ENCODE assay signal across 16 mouse cellular contexts in genomic region chr13:103219999-103220398, GRCm38 (mm10).
DNase-seq lines count a peak whose midpoint lies in the region; ATAC-seq and TF ChIP-seq lines count a peak whose summit lies in the region.
"Had no signal": no experiment of that assay in that cellular context is flagged by ENCODE, and none has a peak within 500 bp of the region (broad histone marks: within the 10 kb centered on the region; RNA-seq: fewer than 3 reads in every experiment).

No protein-coding gene starts in this region.

- H3K4me3 ChIP-seq in gastrocnemius, adult 2 months: peak overlapping the region; percentile 35
- H3K4me3 ChIP-seq in heart, embryonic 11.5 days (ENCODE audit: low read depth, low read length): no peak overlapping the region
- no peak overlapping the region for H3K4me3 ChIP-seq in limb, embryonic 14.5 days (replicated peaks; ENCODE audit: low read length)
- H3K4me3 ChIP-seq in hindbrain, embryonic 10.5 days: no peak overlapping the region
- H3K4me3 ChIP-seq: forebrain, embryonic 12.5 days; neural tube, embryonic 13.5 days had no signal

- no peaks in the 10 kb centered on the region for H3K27me3 ChIP-seq in heart, embryonic 11.5 days (ENCODE audit: control insufficient read depth, insufficient read depth, low read length)
- no peaks in the 10 kb centered on the region for H3K27me3 ChIP-seq in limb, embryonic 14.5 days (ENCODE audit: control insufficient read depth, insufficient read depth, low read length)
- no peaks in the 10 kb centered on the region for H3K27me3 ChIP-seq in hindbrain, embryonic 10.5 days (ENCODE audit: insufficient read depth, poor library complexity, severe bottlenecking)
- H3K27me3 ChIP-seq: forebrain, embryonic 12.5 days; neural tube, embryonic 13.5 days had no signal

- H3K9me3 ChIP-seq in heart, embryonic 11.5 days (replicated peaks; ENCODE audit: control insufficient read depth, low read length): no peaks in the 10 kb centered on the region
- H3K9me3 ChIP-seq in limb, embryonic 14.5 days (ENCODE audit: control insufficient read depth, low read length): no peaks in the 10 kb centered on the region
- no peaks in the 10 kb centered on the region for H3K9me3 ChIP-seq in hindbrain, embryonic 10.5 days
- H3K9me3 ChIP-seq: forebrain, embryonic 12.5 days; neural tube, embryonic 13.5 days had no signal

- TF ChIP-seq POLR2A in limb, embryonic 14.5 days (IDR thresholded peaks at IDR 0.05; ENCODE audit: borderline replicate concordance, extremely low read depth, insufficient read depth, insufficient read length): no peak

- peak; percentile 27 for DNase-seq in testis, postnatal 14 days (ENCODE audit: low spot score)
- no peak for DNase-seq in testis, postnatal 10 days (ENCODE audit: low spot score)
- peak; percentile 73 for DNase-seq in gastrocnemius, adult 2 months
- DNase-seq in limb, embryonic 14.5 days (ENCODE audit: low spot score): no peak
- no peak for DNase-seq in hindbrain, embryonic 10.5 days (ENCODE audit: low spot score)
- DNase-seq in lung, postnatal 36 days: no peak
- no peak for DNase-seq in T-cell, adult 2 months (ENCODE audit: low spot score)
- DNase-seq: cerebellum, adult 8-10 months; left cerebral cortex, postnatal 4 days; lung, adult 18-20 months; retina, postnatal 1 day; thymus, postnatal 25 days had no signal

- intact Hi-C loops in gastrocnemius, adult 2 months (cut with DNase I): no loop called here

- peak overlapping the region; percentile 52; the same call in 1 of the 2 replicates for H3K4me2 ChIP-seq in heart, embryonic 11.5 days
- H3K4me2 ChIP-seq in limb, embryonic 14.5 days (replicated peaks; ENCODE audit: low read depth, low read length, severe bottlenecking): no peak overlapping the region
- H3K4me2 ChIP-seq: forebrain, embryonic 12.5 days; neural tube, embryonic 13.5 days had no signal

- ATAC-seq in heart, embryonic 11.5 days (replicated peaks; ENCODE audit: insufficient number of reproducible peaks, low FRiP score, low TSS enrichment): no peak
- peak; percentile 16; the same call in 1 of the 2 replicates for ATAC-seq in limb, embryonic 14.5 days (ENCODE audit: low FRiP score, low read depth)
- ATAC-seq: hindbrain, postnatal 0 days had no signal

- no peak overlapping the region for H3K9ac ChIP-seq in heart, embryonic 11.5 days (ENCODE audit: low read depth, low read length)
- no peak overlapping the region for H3K9ac ChIP-seq in limb, embryonic 14.5 days (ENCODE audit: low read depth, low read length, severe bottlenecking)
- H3K9ac ChIP-seq: forebrain, embryonic 12.5 days had no signal

- TF ChIP-seq CTCF in gastrocnemius, adult 2 months (IDR thresholded peaks at IDR 0.05): no peak

- H3K36me3 ChIP-seq in heart, embryonic 11.5 days (ENCODE audit: control insufficient read depth, insufficient read depth, low read length): no peaks in the 10 kb centered on the region
- no peaks in the 10 kb centered on the region for H3K36me3 ChIP-seq in limb, embryonic 14.5 days (ENCODE audit: control insufficient read depth, insufficient read depth, low read length)
- no peaks in the 10 kb centered on the region for H3K36me3 ChIP-seq in hindbrain, embryonic 10.5 days
- H3K36me3 ChIP-seq: forebrain, embryonic 12.5 days; neural tube, embryonic 13.5 days had no signal

- WGBS in heart, embryonic 11.5 days (ENCODE audit: insufficient replicate concordance): 48% methylated on average over 2 of the region's 2 CpGs
- 27% methylated on average over 2 of the region's 2 CpGs for WGBS in limb, embryonic 14.5 days
- WGBS in hindbrain, embryonic 10.5 days: 55% methylated on average over 2 of the region's 2 CpGs

- peak overlapping the region; percentile 59 for H3K27ac ChIP-seq in gastrocnemius, adult 2 months
- no peak overlapping the region for H3K27ac ChIP-seq in heart, embryonic 11.5 days (ENCODE audit: low read depth, low read length)
- 0 out of 2 replicates have a peak overlapping the region, but pooled peaks have one; percentile 52 for H3K27ac ChIP-seq in limb, embryonic 14.5 days (replicated peaks; ENCODE audit: low read depth, low read length)
- H3K27ac ChIP-seq in hindbrain, embryonic 10.5 days: no peak overlapping the region
- H3K27ac ChIP-seq: forebrain, embryonic 12.5 days; hindbrain, postnatal 0 days; neural tube, embryonic 13.5 days had no signal

- H3K4me1 ChIP-seq in heart, embryonic 11.5 days (ENCODE audit: control insufficient read depth, insufficient read depth, low read length): peaks cover 6% of the 10 kb centered on the region
- H3K4me1 ChIP-seq in limb, embryonic 14.5 days (ENCODE audit: control insufficient read depth, insufficient read depth, low read length): peaks cover 19% of the 10 kb centered on the region
- H3K4me1 ChIP-seq in hindbrain, embryonic 10.5 days (replicated peaks): peaks cover 11% of the 10 kb centered on the region

Comparison
In these comparisons a context has a peak if more than half of its experiments do, and no peak if none do; other contexts are left out.
1. DNase-seq: peak in testis, postnatal 14 days (single experiment) and gastrocnemius, adult 2 months (single experiment); none in testis, postnatal 10 days (single experiment), limb, embryonic 14.5 days (single experiment), hindbrain, embryonic 10.5 days (single experiment), lung, postnatal 36 days (single experiment) and T-cell, adult 2 months (single experiment).
2. H3K27ac ChIP-seq: peak in gastrocnemius, adult 2 months (single experiment) and limb, embryonic 14.5 days (single experiment); none in heart, embryonic 11.5 days (single experiment) and hindbrain, embryonic 10.5 days (single experiment).